Mouse (Mus musculus) liver, postnatal 0 days (tissue): ENCODE data around the gene Sulf2.

Experiments
- CTCF ChIP-seq: sonication (generic); IDR thresholded peaks from 2 replicates; pipeline ENCODE4 v1.5.1; 2016; ENCODE audit warnings: antibody characterized with exemption, low read depth
- EP300 ChIP-seq: IDR thresholded peaks from 2 replicates; pipeline ENCODE4 v1.6.1; 2016; ENCODE audit warnings: antibody characterized with exemption, low read depth, mild to moderate bottlenecking

DNA sequence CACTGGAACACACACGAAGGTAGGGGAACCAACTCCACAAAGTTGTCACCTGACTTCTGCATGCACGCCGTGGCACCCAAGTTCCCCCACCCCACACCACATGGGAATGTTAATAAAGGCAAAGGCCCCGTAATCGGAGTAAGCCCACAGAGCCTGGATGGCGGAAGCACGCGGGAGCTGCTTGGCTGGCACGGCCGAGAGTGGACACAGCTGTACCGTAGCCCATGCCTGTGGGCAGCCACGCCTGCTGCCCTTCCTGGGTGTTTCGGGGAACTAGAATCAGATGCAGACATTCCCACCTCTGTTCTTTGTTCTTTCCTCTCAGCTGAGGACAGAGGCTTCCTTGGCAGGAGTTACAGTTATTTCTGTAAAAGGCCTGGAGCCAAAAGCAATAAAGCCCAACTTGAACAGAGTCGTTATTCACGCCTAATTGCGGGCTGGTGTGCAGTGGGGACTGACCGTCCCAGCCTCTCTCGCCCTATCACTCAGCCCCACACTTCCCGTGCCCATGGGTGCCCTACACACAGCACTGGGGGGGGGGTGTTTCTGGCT is 12.8 kb downstream of the Sulf2 start:
- TF ChIP-seq CTCF: no peak
- no peak for TF ChIP-seq EP300
